13 mouse cellular contexts compared by ENCODE assay signal in genomic region chr2:77114335-77114734, GRCm38 (mm10). TPM values are rescaled to one million over a fixed set of nuclear protein-coding genes. Genes with fewer than 3 reads are reported as not detected.
"Had no signal": no experiment of that assay in that cellular context is flagged by ENCODE, and none has a peak within 500 bp of the region (broad histone marks: within the 10 kb centered on the region; RNA-seq: fewer than 3 reads in every experiment).

No protein-coding gene starts in this region.

- H3K4me1 ChIP-seq: limb, embryonic 15.5 days; liver, embryonic 12.5 days; midbrain, embryonic 10.5 days; neural tube, embryonic 12.5 days had no signal

- H3K9me3 ChIP-seq: limb, embryonic 15.5 days; liver, embryonic 12.5 days; midbrain, embryonic 10.5 days; neural tube, embryonic 12.5 days had no signal

- H3K4me2 ChIP-seq: limb, embryonic 15.5 days; liver, embryonic 12.5 days; lung, embryonic 14.5 days; neural tube, embryonic 12.5 days had no signal

- H3K9ac ChIP-seq: limb, embryonic 15.5 days; liver, embryonic 12.5 days; lung, embryonic 14.5 days; neural tube, embryonic 12.5 days had no signal

- ATAC-seq: liver, embryonic 12.5 days had no signal

- H3K4me3 ChIP-seq: limb, embryonic 15.5 days; liver, embryonic 12.5 days; midbrain, embryonic 10.5 days; neural tube, embryonic 12.5 days had no signal

- H3K27ac ChIP-seq: limb, embryonic 15.5 days; liver, embryonic 12.5 days; midbrain, embryonic 10.5 days; neural tube, embryonic 12.5 days; stomach, postnatal 0 days had no signal

- H3K27me3 ChIP-seq: limb, embryonic 15.5 days; liver, embryonic 12.5 days; neural tube, embryonic 12.5 days had no signal

- DNase-seq: kidney, postnatal 14 days; layer of hippocampus, adult 9-11 months; layer of hippocampus, postnatal 36 days; lung, embryonic 14.5 days; lung, postnatal 10 days; midbrain, embryonic 14.5 days; thymus, postnatal 4 days had no signal

- H3K36me3 ChIP-seq: limb, embryonic 15.5 days; liver, embryonic 12.5 days; midbrain, embryonic 10.5 days; neural tube, embryonic 12.5 days had no signal

RNA-seq across cellular contexts. Expression of gene Ccdc141, which starts 56.1 kb away (rescaled TPM):
- total RNA-seq: neutrophil, adult 5-6 weeks had no signal
